Mouse (Mus musculus) CH12.LX (cell line): ENCODE results near the gene Aip. TPM values are rescaled to one million over a fixed set of nuclear protein-coding genes. Genes with fewer than 3 reads are reported as not detected.

Source experiments
- DNase-seq: peaks from one replicate; pipeline ENCODE4 v3.0.0-alpha.2; 2013; ENCODE audit errors: extremely low read depth
- H3K27ac ChIP-seq: 2 replicates; pipeline ENCODE4 v1.5.1; 2012; ENCODE audit warnings: low read depth, mild to moderate bottlenecking, control low read depth, moderate library complexity; ENCODE audit not compliant: insufficient read depth
- H3K27me3 ChIP-seq: replicated peaks from 2 replicates; pipeline ENCODE3; 2012; ENCODE audit warnings: inconsistent platforms
- H3K36me3 ChIP-seq, 2 experiments: replicated peaks in 1 of 2; 2 replicates each; pipeline versions ENCODE3 to v1.6.1; 2012; ENCODE audit warnings: inconsistent platforms in 1 of 2, low read length in 1 of 2, mild to moderate bottlenecking in 1 of 2, mixed read lengths in 1 of 2, moderate library complexity in 1 of 2; ENCODE audit not compliant: control insufficient read depth in 1 of 2, insufficient read depth in 1 of 2
- H3K4me1 ChIP-seq, 2 experiments: 2 replicates each; pipeline ENCODE4 v1.6.1; 2012; ENCODE audit warnings: inconsistent platforms in 1 of 2, moderate library complexity in 1 of 2; ENCODE audit not compliant: insufficient read depth in 2 of 2, control insufficient read depth in 1 of 2
- H3K4me2 ChIP-seq: 2 replicates; pipeline ENCODE4 v1.6.1; 2012; ENCODE audit warnings: low read depth, mild to moderate bottlenecking, control low read depth; ENCODE audit not compliant: poor library complexity, insufficient read depth, severe bottlenecking
- H3K4me3 ChIP-seq, 3 experiments: fragments of 150-350 bp in 1 of 3; sonication (generic) in 1 of 3; replicated peaks in 1 of 3; 2 replicates each; pipeline versions ENCODE3 to v1.5.1; 2011 to 2012; ENCODE audit warnings: low read depth in 2 of 3, low read length in 2 of 3, mild to moderate bottlenecking in 2 of 3, moderate library complexity in 2 of 3, control low read depth in 1 of 3, improper control_type of control experiment in 1 of 3, inconsistent platforms in 1 of 3, mixed read lengths in 1 of 3; ENCODE audit not compliant: poor library complexity in 1 of 3
- H3K79me2 ChIP-seq: replicated peaks from 2 replicates; pipeline ENCODE4 v1.6.1; 2012; ENCODE audit warnings: mild to moderate bottlenecking, moderate library complexity; ENCODE audit not compliant: control insufficient read depth, poor library complexity, insufficient read depth, severe bottlenecking; ENCODE audit errors: extremely low read depth
- H3K9ac ChIP-seq: 2 replicates; pipeline ENCODE4 v1.6.1; 2012; ENCODE audit warnings: low read depth, mild to moderate bottlenecking, control low read depth, moderate library complexity; ENCODE audit not compliant: insufficient read depth
- H3K9me3 ChIP-seq: replicated peaks from 2 replicates; pipeline ENCODE3; 2012; ENCODE audit warnings: low read length, inconsistent platforms, mixed read lengths
- CHD2 ChIP-seq: IDR thresholded peaks from 2 replicates; pipeline ENCODE4 v1.6.1; 2011; ENCODE audit warnings: low read length, improper control_type of control experiment
- ETS1 ChIP-seq: conservative IDR thresholded peaks from 2 replicates; pipeline ENCODE4 v1.6.1; 2012; ENCODE audit warnings: low read depth, mild to moderate bottlenecking, inconsistent platforms, low read length, improper control_type of control experiment, moderate library complexity
- HCFC1 ChIP-seq: IDR thresholded peaks from 2 replicates; pipeline ENCODE4 v1.6.1; 2012; ENCODE audit warnings: low read depth, mild to moderate bottlenecking, inconsistent platforms, low read length, improper control_type of control experiment
- IRF4 ChIP-seq: IDR thresholded peaks from 2 replicates; pipeline ENCODE4 v1.6.1; 2014; ENCODE audit warnings: low read depth, mild to moderate bottlenecking, inconsistent platforms, low read length, improper control_type of control experiment
- JUND ChIP-seq: conservative IDR thresholded peaks from 2 replicates; pipeline ENCODE4 v1.6.1; 2011; ENCODE audit warnings: low read depth, low read length, improper control_type of control experiment
- KAT2A ChIP-seq: IDR thresholded peaks from 2 replicates; pipeline ENCODE4 v1.6.1; 2012; ENCODE audit warnings: low read length, improper control_type of control experiment, inconsistent platforms; ENCODE audit not compliant: insufficient replicate concordance
- MYC ChIP-seq: IDR thresholded peaks from 2 replicates; pipeline ENCODE4 v1.6.1; 2011; ENCODE audit warnings: low read depth, mild to moderate bottlenecking, improper control_type of control experiment, low read length
- PAX5 ChIP-seq: IDR thresholded peaks from 2 replicates; pipeline ENCODE4 v1.6.1; 2012; ENCODE audit warnings: low read length, inconsistent platforms, mixed read lengths
- POLR2A ChIP-seq: IDR thresholded peaks from 2 replicates; pipeline ENCODE4 v1.6.1; 2011; ENCODE audit warnings: low read depth, mild to moderate bottlenecking, improper control_type of control experiment, low read length
- RAD21 ChIP-seq: IDR thresholded peaks from 2 replicates; pipeline ENCODE4 v1.6.1; 2011; ENCODE audit warnings: low read depth, mild to moderate bottlenecking, low read length, improper control_type of control experiment, moderate library complexity
- RCOR1 ChIP-seq: conservative IDR thresholded peaks from 2 replicates; pipeline ENCODE4 v1.6.1; 2012; ENCODE audit warnings: low read depth, mild to moderate bottlenecking, inconsistent platforms, low read length, improper control_type of control experiment
- UBTF ChIP-seq: IDR thresholded peaks from 2 replicates; pipeline ENCODE4 v1.6.1; 2012; ENCODE audit warnings: low read depth, mild to moderate bottlenecking, inconsistent platforms, low read length, improper control_type of control experiment, moderate library complexity
- ZC3H11A ChIP-seq: IDR thresholded peaks from 2 replicates; pipeline ENCODE4 v1.6.1; 2012; ENCODE audit warnings: low read depth, mild to moderate bottlenecking, inconsistent platforms, low read length, improper control_type of control experiment
- ZKSCAN1 ChIP-seq: IDR thresholded peaks from 2 replicates; pipeline ENCODE4 v1.6.1; 2012; ENCODE audit warnings: low read depth, inconsistent platforms, low read length, improper control_type of control experiment, borderline replicate concordance
- ZMIZ1 ChIP-seq: IDR thresholded peaks from 2 replicates; pipeline ENCODE4 v1.6.1; 2012; ENCODE audit warnings: low read depth, mild to moderate bottlenecking, inconsistent platforms, low read length, improper control_type of control experiment
- ZNF384 ChIP-seq: IDR thresholded peaks from 2 replicates; pipeline ENCODE4 v1.6.1; 2012; ENCODE audit warnings: low read depth, low read length, improper control_type of control experiment, inconsistent platforms
- dilution Hi-C: fragments of 300-500 bp; cut with MboI; formaldehyde crosslinking; loops from 2 replicates; pipeline ENCODE4 v1.14.3; 2020; ENCODE audit warnings: low sequenced_read_pairs; ENCODE audit not compliant: extremely low pct_unique_long_range_greater_than_20kb, extremely low pct_ligation_motif_present
- in situ Hi-C: fragments of 300-500 bp; cut with MboI; formaldehyde crosslinking; loops from 3 replicates; pipeline ENCODE4 v1.14.3; 2019; ENCODE audit warnings: low sequenced_read_pairs, low pct_ligation_motif_present, low pct_unique_long_range_greater_than_20kb, mixed read lengths
- polyA plus RNA-seq: library from polyadenylated mRNA; unstranded; fragments of >175 nt; gene quantifications from 2 replicates; pipeline ENCODE4 v1.2.1, GENCODE M21; 2012; ENCODE audit warnings: low read depth; ENCODE audit not compliant: insufficient read length
- total RNA-seq, 2 experiments: library from RNA; depleted of rRNA; stranded (reverse); fragments of 300-350 nt in 1 of 2; fragments of >200 nt in 1 of 2; gene quantifications; 2 replicates each; pipeline ENCODE4 v1.2.3; 2012 to 2014

Gene Aip
- total and polyA plus RNA-seq, 3 experiments = 11.7 to 64.8 (median 39.7) TPM

DNA sequence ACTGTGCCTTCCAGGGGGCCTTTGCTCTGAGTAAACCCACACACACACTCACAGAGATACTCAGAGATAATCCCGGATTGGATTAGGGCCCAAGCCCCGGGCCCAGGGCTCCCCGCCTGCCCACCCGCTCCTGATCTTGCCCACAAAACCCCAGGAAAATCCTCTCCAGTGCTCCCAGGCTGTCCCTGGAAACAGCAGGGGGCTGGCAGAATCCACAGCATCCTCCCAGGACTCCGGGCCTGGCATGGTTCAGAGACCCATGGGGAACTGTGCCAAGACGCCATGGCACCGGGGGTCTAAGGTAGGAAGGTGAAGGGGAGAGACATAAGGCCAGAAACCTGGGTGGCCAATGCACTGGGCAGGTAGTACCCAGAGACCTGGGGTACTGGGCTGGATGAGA lies 42.3 kb downstream of the Aip start:
- H3K9me3 ChIP-seq = no peaks in the 10 kb centered on the region
- no peaks in the 10 kb centered on the region for H3K79me2 ChIP-seq
- TF ChIP-seq HCFC1 = no peak
- no peak for TF ChIP-seq PAX5
- no peak for TF ChIP-seq RCOR1
- no peak for TF ChIP-seq ZMIZ1
- TF ChIP-seq CHD2 = no peak
- no peak overlapping the region for H3K4me2 ChIP-seq
- no peaks in the 10 kb centered on the region for H3K36me3 ChIP-seq
- no peak overlapping the region for H3K27ac ChIP-seq
- no peak for DNase-seq
- H3K4me1 ChIP-seq = peaks cover 0 to 8% of the 10 kb centered on the region in 2 experiments; a peak in 2 of 4 replicates
- dilution Hi-C loops = no loop called here
- H3K9ac ChIP-seq = no peak overlapping the region
- no peak overlapping the region for H3K4me3 ChIP-seq
- in situ Hi-C loops = no loop called here
- peaks cover 76% of the 10 kb centered on the region for H3K27me3 ChIP-seq

DNA sequence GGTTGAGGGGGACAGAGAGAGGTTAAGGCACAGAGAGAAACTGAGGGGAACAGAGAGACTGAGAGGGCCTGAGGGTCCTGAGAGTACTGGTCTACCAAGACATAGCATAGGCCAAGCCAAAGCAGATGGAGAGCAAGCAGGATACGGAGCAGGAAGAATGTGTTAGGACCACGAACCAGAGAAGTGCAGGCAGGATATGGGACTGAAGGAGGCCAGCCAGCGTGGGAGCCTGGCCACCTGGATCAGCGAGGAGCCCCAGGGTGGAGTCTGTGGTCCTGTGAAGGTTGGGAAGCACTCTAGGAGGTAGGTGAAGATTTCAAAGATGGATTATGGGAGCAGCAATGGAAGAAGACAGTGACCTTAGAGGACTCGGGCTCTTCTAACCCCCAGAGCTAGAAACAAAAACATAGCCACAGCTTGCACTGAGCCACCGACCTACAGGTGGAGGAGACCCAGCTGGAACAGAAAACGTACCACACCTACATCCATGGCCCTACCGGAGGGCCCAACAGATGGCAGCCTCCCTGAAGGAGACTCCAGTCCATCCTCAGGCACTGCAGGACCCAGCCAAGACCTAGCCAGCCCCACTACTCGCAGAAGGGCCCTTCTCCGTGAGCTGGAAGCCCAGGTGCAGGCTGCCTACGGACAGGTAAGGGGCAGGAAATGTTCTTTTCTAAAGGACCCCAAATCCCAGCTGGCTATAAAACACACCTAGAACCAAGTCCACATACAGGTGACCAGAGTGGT lies 43.3 kb downstream of the Aip start:
- H3K27me3 ChIP-seq = peaks cover 71% of the 10 kb centered on the region
- TF ChIP-seq POLR2A (no peak), ZC3H11A (no peak), JUND (no peak), KAT2A (no peak), ETS1 (no peak), UBTF (no peak), ZKSCAN1 (no peak), CHD2 (no peak), ZNF384 (no peak), ZMIZ1 (no peak), IRF4 (no peak), MYC (no peak), RAD21 (no peak)

More for the DNA sequence above, 43.3 kb downstream of the Aip start:
- Histone ChIP-seq H3K79me2 (no peaks in the 10 kb centered on the region), H3K4me1 (peaks cover 0 to 8% of the 10 kb centered on the region in 2 experiments; a peak in 2 of 4 replicates), H3K4me3 (no peak overlapping the region), H3K9me3 (no peaks in the 10 kb centered on the region), H3K4me2 (no peak overlapping the region), H3K27ac (no peak overlapping the region), H3K9ac (no peak overlapping the region), H3K36me3 (no peaks in the 10 kb centered on the region)
- dilution Hi-C loops (no loop called here), in situ Hi-C loops (no loop called here)
- DNase-seq = no peak
